Mouse (Mus musculus): ENCODE data around the gene Bpifc.

The Bpifc gene

GRCm38 (mm10) chr10:85967411-85968156, 44.1 kb downstream of the Bpifc start:
- in situ Hi-C loops (cut with MboI; ENCODE audit: low pct_unique_long_range_greater_than_20kb in 1 of 2, low sequenced_read_pairs in 2 of 2, unreplicated experiment in 1 of 2) = loop anchor here (10.0 to 25.0 kb wide), 3 partner anchors 320 to 495 kb away; no protein-coding TSS in a partner anchor

- in situ Hi-C loops (cut with MboI; ENCODE audit: low pct_unique_long_range_greater_than_20kb in 1 of 2, low sequenced_read_pairs in 2 of 2, unreplicated experiment in 1 of 2) = loop anchor here (10.0 to 25.0 kb wide), 3 partner anchors 321 to 496 kb away; no protein-coding TSS in a partner anchor
These were observed 45.2 kb downstream of the Bpifc start for GRCm38 (mm10) chr10:85966476-85966875.

GRCm38 (mm10) chr10:85964316-85964715, 47.4 kb downstream of the Bpifc start:
- in situ Hi-C loops (cut with MboI; ENCODE audit: low pct_unique_long_range_greater_than_20kb in 1 of 2, low sequenced_read_pairs in 2 of 2, unreplicated experiment in 1 of 2) = loop anchor here (10.0 to 25.0 kb wide), 3 partner anchors 323 to 498 kb away; no protein-coding TSS in a partner anchor

DNA sequence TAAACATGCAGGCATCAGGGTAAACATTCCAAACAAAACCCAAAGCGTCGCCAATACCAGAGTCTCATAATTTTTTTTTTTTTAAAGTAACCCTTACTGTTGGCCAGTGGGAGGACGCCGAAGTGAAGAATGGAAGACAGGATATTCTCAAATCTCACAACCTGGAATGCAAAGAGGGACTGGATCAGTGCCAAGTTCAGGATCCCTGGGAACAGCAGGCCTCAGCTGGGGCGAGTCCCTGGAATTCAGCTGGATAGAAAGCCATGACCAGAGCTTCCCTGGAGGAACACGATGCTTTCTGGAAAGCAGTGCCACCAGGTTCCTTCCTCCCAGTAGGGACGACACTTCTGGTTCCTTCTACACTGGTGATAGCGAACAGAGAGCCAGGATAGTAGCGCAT, 48.8 kb downstream of the Bpifc start:
- in situ Hi-C loops (cut with MboI; ENCODE audit: low pct_unique_long_range_greater_than_20kb in 1 of 2, low sequenced_read_pairs in 2 of 2, unreplicated experiment in 1 of 2) = loop anchor here (10.0 to 25.0 kb wide), 3 partner anchors 324 to 499 kb away; no protein-coding TSS in a partner anchor

DNA sequence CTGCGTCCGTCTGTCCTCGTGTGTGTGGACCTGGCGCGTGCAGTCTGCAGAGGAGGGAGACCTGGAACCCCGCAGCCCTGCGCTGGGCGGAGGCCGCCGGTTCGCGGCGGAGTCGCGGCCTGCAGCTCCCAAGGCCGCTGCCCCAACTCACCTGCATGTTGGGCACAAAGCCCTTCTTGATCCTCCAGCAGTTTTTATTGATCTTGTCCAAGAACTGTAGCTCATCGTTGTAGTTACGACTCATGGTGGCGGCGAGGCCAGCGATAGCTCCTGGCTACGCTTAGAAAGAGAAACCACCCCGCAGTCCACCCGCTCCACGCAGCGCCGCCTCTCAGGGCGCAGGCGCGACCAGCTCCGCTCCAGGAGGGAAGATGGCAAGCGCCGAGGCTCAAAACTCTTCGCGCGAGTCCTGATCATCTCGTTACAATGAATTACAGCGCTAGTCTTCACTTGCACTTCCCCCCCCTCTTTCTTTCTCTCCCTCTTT, 54.2 kb downstream of the Bpifc start, which contains the start of gene Rtcb:
Rtcb (minus strand) TSS at position 360 of the 487 bp plus-strand sequence.
- in situ Hi-C loops (cut with MboI; ENCODE audit: low pct_unique_long_range_greater_than_20kb in 1 of 2, low sequenced_read_pairs in 2 of 2, unreplicated experiment in 1 of 2) = loop anchor here (25.0 kb wide), 2 partner anchors 330 to 505 kb away; no protein-coding TSS in a partner anchor

DNA sequence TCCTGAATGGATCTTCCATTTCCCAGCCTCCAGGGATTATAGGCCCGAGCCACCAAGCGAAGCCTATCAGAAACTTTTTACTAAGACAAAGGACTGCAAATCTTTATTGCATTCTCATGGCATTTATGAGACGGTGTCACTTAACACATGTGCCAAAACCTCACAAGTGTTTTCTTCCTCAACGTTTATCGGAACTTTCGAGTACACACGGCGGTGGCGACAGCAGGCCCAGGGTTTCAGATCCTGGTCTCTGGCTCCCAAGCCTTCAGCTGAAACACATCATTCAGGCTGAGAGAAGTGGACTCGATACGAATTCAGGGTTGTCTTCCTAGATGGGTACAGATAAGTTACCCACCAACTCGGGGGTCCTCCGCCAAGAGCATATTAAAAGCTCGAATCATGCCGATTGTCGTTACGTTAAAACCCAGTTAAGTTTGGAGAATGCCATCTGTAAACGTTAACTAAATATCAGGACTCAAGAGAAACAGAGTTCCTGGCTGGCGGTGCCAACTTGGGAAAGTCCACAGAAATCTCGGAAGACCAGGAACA, 54.8 kb downstream of the Bpifc start:
- in situ Hi-C loops (cut with MboI; ENCODE audit: low pct_unique_long_range_greater_than_20kb in 1 of 2, low sequenced_read_pairs in 2 of 2, unreplicated experiment in 1 of 2) = loop anchor here (25.0 kb wide), 2 partner anchors 330 to 505 kb away; no protein-coding TSS in a partner anchor

- in situ Hi-C loops (cut with MboI; ENCODE audit: low pct_unique_long_range_greater_than_20kb in 1 of 2, low sequenced_read_pairs in 2 of 2, unreplicated experiment in 1 of 2) = loop anchor here (25.0 kb wide), 2 partner anchors 333 to 508 kb away; no protein-coding TSS in a partner anchor
These were observed 57.3 kb downstream of the Bpifc start for GRCm38 (mm10) chr10:85954429-85954828.

GRCm38 (mm10) chr10:85953401-85953800, 58.3 kb downstream of the Bpifc start:
- in situ Hi-C loops (cut with MboI; ENCODE audit: low pct_unique_long_range_greater_than_20kb in 1 of 2, low sequenced_read_pairs in 2 of 2, unreplicated experiment in 1 of 2) = loop anchor here (25.0 kb wide), 2 partner anchors 334 to 509 kb away; no protein-coding TSS in a partner anchor

- in situ Hi-C loops (cut with MboI; ENCODE audit: low pct_unique_long_range_greater_than_20kb in 1 of 2, low sequenced_read_pairs in 2 of 2, unreplicated experiment in 1 of 2) = loop anchor here (25.0 kb wide), 2 partner anchors 335 to 510 kb away; no protein-coding TSS in a partner anchor
These were observed 59.8 kb downstream of the Bpifc start for GRCm38 (mm10) chr10:85951765-85952443.

GRCm38 (mm10) chr10:85948483-85949196, 63.1 kb downstream of the Bpifc start:
- in situ Hi-C loops (cut with MboI; ENCODE audit: low pct_unique_long_range_greater_than_20kb in 1 of 2, low sequenced_read_pairs in 2 of 2, unreplicated experiment in 1 of 2) = no loop called here

GRCm38 (mm10) chr10:85936280-85936965, 75.3 kb downstream of the Bpifc start:
- in situ Hi-C loops (cut with MboI; ENCODE audit: low pct_unique_long_range_greater_than_20kb in 1 of 2, low sequenced_read_pairs in 2 of 2, unreplicated experiment in 1 of 2) = no loop called here

- in situ Hi-C loops (cut with MboI; ENCODE audit: low pct_unique_long_range_greater_than_20kb in 1 of 2, low sequenced_read_pairs in 2 of 2, unreplicated experiment in 1 of 2) = no loop called here
These were observed 81.7 kb downstream of the Bpifc start for GRCm38 (mm10) chr10:85929962-85930361.

- in situ Hi-C loops (cut with MboI; ENCODE audit: low pct_unique_long_range_greater_than_20kb in 1 of 2, low sequenced_read_pairs in 2 of 2, unreplicated experiment in 1 of 2) = no loop called here
These were observed 82.5 kb downstream of the Bpifc start for GRCm38 (mm10) chr10:85929208-85929591.

GRCm38 (mm10) chr10:85928499-85929207, 83.0 kb downstream of the Bpifc start:
- in situ Hi-C loops (cut with MboI; ENCODE audit: low pct_unique_long_range_greater_than_20kb in 1 of 2, low sequenced_read_pairs in 2 of 2, unreplicated experiment in 1 of 2) = no loop called here

GRCm38 (mm10) chr10:85927676-85928445, 83.8 kb downstream of the Bpifc start, which contains the start of gene Ascl4:
TSS of gene Ascl4 (plus strand) at chr10:85927681.
- in situ Hi-C loops (cut with MboI; ENCODE audit: low pct_unique_long_range_greater_than_20kb in 1 of 2, low sequenced_read_pairs in 2 of 2, unreplicated experiment in 1 of 2) = no loop called here

All from mouse embryonic stem cell (cell line).